Mouse (Mus musculus) neural tube, embryonic 14.5 days (tissue): ENCODE measurements around the gene Pik3ap1. TPM values are rescaled to one million over a fixed set of nuclear protein-coding genes. Genes with fewer than 3 reads are reported as not detected.

Source experiments
- ATAC-seq: fragments of 200-750 bp; cut with Nextera tagmentation; 2 replicates; pipeline ENCODE4 v1.8.0; 2017; ENCODE audit warnings: low read depth, mild to moderate bottlenecking, moderate TSS enrichment, moderate library complexity
- H3K27ac ChIP-seq: fragments of 300-500 bp; sonication (generic); 2 replicates; pipeline ENCODE4 v1.5.1; 2014; ENCODE audit warnings: low read depth, mild to moderate bottlenecking, control low read depth, low read length, moderate library complexity, mixed read lengths
- H3K27me3 ChIP-seq: fragments of 300-500 bp; sonication (generic); 2 replicates; pipeline ENCODE4 v1.6.1; 2014; ENCODE audit warnings: low read length; ENCODE audit not compliant: control insufficient read depth, insufficient read depth
- H3K36me3 ChIP-seq: fragments of 300-500 bp; sonication (generic); 2 replicates; pipeline ENCODE4 v1.6.1; 2014; ENCODE audit warnings: low read length, mixed read lengths; ENCODE audit not compliant: control insufficient read depth, insufficient read depth
- H3K4me1 ChIP-seq: fragments of 300-500 bp; sonication (generic); 2 replicates; pipeline ENCODE4 v1.6.1; 2014; ENCODE audit warnings: low read length; ENCODE audit not compliant: control insufficient read depth, insufficient read depth
- H3K4me2 ChIP-seq: fragments of 300-500 bp; sonication (generic); 2 replicates; pipeline ENCODE4 v1.6.1; 2014; ENCODE audit warnings: mild to moderate bottlenecking, low read depth, low read length, control low read depth
- H3K4me3 ChIP-seq: fragments of 300-500 bp; sonication (generic); 2 replicates; pipeline ENCODE4 v1.5.1; 2014; ENCODE audit warnings: low read depth, low read length, control low read depth, mixed read lengths
- H3K9ac ChIP-seq: fragments of 300-500 bp; sonication (generic); replicated peaks from 2 replicates; pipeline ENCODE4 v1.6.1; 2014; ENCODE audit warnings: low read depth, mild to moderate bottlenecking, control low read depth, low read length, mixed read lengths
- H3K9me3 ChIP-seq: fragments of 300-500 bp; sonication (generic); 2 replicates; pipeline ENCODE4 v1.6.1; 2016; ENCODE audit warnings: low read length; ENCODE audit not compliant: control insufficient read depth
- WGBS: fragments of 180-500 bp; shearing (Covaris S2); extraction: QIAGEN DNeasy Blood & Tissue Kit; methylation state at CpG from one replicate; pipeline ENCODE4 v1.1.7; 2014; 5-methylcytosine and 5-hydroxymethylcytosine counted together
- polyA plus RNA-seq: library from polyadenylated mRNA; unstranded; fragments of >200 nt; fragmentation: Nextera tagmentation; extraction: Ambion mirVana; gene quantifications from 2 replicates; pipeline ENCODE4 v1.2.1, GENCODE M21; 2014

The Pik3ap1 gene
- polyA plus RNA-seq, 1 experiment from 2014 or later, result 0.88 TPM

GRCm38 (mm10) chr19:41310971-41311703, 73.8 kb downstream of the Pik3ap1 start:
- H3K9me3 ChIP-seq, result no peaks in the 10 kb centered on the region
- H3K36me3 ChIP-seq, result no peaks in the 10 kb centered on the region
- H3K27me3 ChIP-seq, result no peaks in the 10 kb centered on the region
- peak; percentile 89 for ATAC-seq
- H3K27ac ChIP-seq, result no peak overlapping the region
- no peak overlapping the region for H3K9ac ChIP-seq
- H3K4me2 ChIP-seq, result peak overlapping the region; percentile 51
- no peaks in the 10 kb centered on the region for H3K4me1 ChIP-seq
- H3K4me3 ChIP-seq, result peak overlapping the region; percentile 27
- 19% methylated on average over 20 of the region's 20 CpGs for WGBS

- no peak overlapping the region for H3K9ac ChIP-seq
- H3K36me3 ChIP-seq, result no peaks in the 10 kb centered on the region
- H3K4me3 ChIP-seq, result no peak overlapping the region
- H3K27ac ChIP-seq, result no peak overlapping the region
- H3K4me2 ChIP-seq, result no peak overlapping the region
- no peaks in the 10 kb centered on the region for H3K4me1 ChIP-seq
- ATAC-seq, result no peak
- 74% methylated on average over 3 of the region's 3 CpGs for WGBS
- no peaks in the 10 kb centered on the region for H3K27me3 ChIP-seq
- no peaks in the 10 kb centered on the region for H3K9me3 ChIP-seq
Measured at GRCm38 (mm10) chr19:41303933-41304332, 81.0 kb downstream of the Pik3ap1 start.

- no peak for ATAC-seq
- no peak overlapping the region for H3K9ac ChIP-seq
- H3K36me3 ChIP-seq, result no peaks in the 10 kb centered on the region
- no peak overlapping the region for H3K4me3 ChIP-seq
- no peak overlapping the region for H3K4me2 ChIP-seq
- no peak overlapping the region for H3K27ac ChIP-seq
- WGBS, result 77% methylated on average over 6 of the region's 6 CpGs
- H3K27me3 ChIP-seq, result no peaks in the 10 kb centered on the region
- no peaks in the 10 kb centered on the region for H3K9me3 ChIP-seq
- no peaks in the 10 kb centered on the region for H3K4me1 ChIP-seq
Measured at GRCm38 (mm10) chr19:41303433-41303832, 81.5 kb downstream of the Pik3ap1 start.

GRCm38 (mm10) chr19:41301856-41302255, 83.0 kb downstream of the Pik3ap1 start:
- H3K9ac ChIP-seq, result no peak overlapping the region
- WGBS, result 46% methylated on average over 6 of the region's 6 CpGs
- no peak overlapping the region for H3K27ac ChIP-seq
- H3K27me3 ChIP-seq, result no peaks in the 10 kb centered on the region
- no peak for ATAC-seq
- no peaks in the 10 kb centered on the region for H3K9me3 ChIP-seq
- H3K4me2 ChIP-seq, result no peak overlapping the region
- H3K36me3 ChIP-seq, result no peaks in the 10 kb centered on the region
- H3K4me3 ChIP-seq, result no peak overlapping the region
- H3K4me1 ChIP-seq, result no peaks in the 10 kb centered on the region

GRCm38 (mm10) chr19:41299446-41299845, 85.5 kb downstream of the Pik3ap1 start:
- Histone ChIP-seq H3K4me2 (no peak overlapping the region), H3K4me1 (no peaks in the 10 kb centered on the region), H3K9ac (no peak overlapping the region), H3K4me3 (no peak overlapping the region), H3K36me3 (no peaks in the 10 kb centered on the region), H3K27me3 (no peaks in the 10 kb centered on the region), H3K27ac (no peak overlapping the region), H3K9me3 (no peaks in the 10 kb centered on the region)
- WGBS, result 77% methylated on average over 8 of the region's 8 CpGs
- ATAC-seq, result no peak

- Histone ChIP-seq H3K9me3 (no peaks in the 10 kb centered on the region), H3K36me3 (no peaks in the 10 kb centered on the region), H3K9ac (no peak overlapping the region), H3K4me1 (no peaks in the 10 kb centered on the region), H3K27ac (no peak overlapping the region), H3K27me3 (no peaks in the 10 kb centered on the region), H3K4me2 (no peak overlapping the region), H3K4me3 (no peak overlapping the region)
- ATAC-seq, result no peak
- WGBS, result 64% methylated on average over 5 of the region's 5 CpGs
Measured at GRCm38 (mm10) chr19:41290952-41291619, 93.8 kb downstream of the Pik3ap1 start.

GRCm38 (mm10) chr19:41288568-41288967, 96.3 kb downstream of the Pik3ap1 start:
- H3K4me1 ChIP-seq, result peaks cover 3% of the 10 kb centered on the region; the same call in 1 of the 2 replicates
- H3K9ac ChIP-seq, result no peak overlapping the region
- no peak overlapping the region for H3K4me3 ChIP-seq
- H3K9me3 ChIP-seq, result no peaks in the 10 kb centered on the region
- WGBS, result 66% methylated on average over 6 of the region's 6 CpGs
- ATAC-seq, result no peak
- no peak overlapping the region for H3K4me2 ChIP-seq
- no peaks in the 10 kb centered on the region for H3K36me3 ChIP-seq
- H3K27me3 ChIP-seq, result no peaks in the 10 kb centered on the region
- H3K27ac ChIP-seq, result no peak overlapping the region

- H3K27me3 ChIP-seq, result no peaks in the 10 kb centered on the region
- ATAC-seq, result no peak
- H3K4me2 ChIP-seq, result no peak overlapping the region
- H3K4me1 ChIP-seq, result peaks cover 3% of the 10 kb centered on the region; the same call in 1 of the 2 replicates
- no peak overlapping the region for H3K4me3 ChIP-seq
- no peak overlapping the region for H3K9ac ChIP-seq
- WGBS, result 85% methylated on average over 7 of the region's 7 CpGs
- H3K27ac ChIP-seq, result no peak overlapping the region
- H3K9me3 ChIP-seq, result no peaks in the 10 kb centered on the region
- no peaks in the 10 kb centered on the region for H3K36me3 ChIP-seq
Measured at GRCm38 (mm10) chr19:41287224-41287623, 97.7 kb downstream of the Pik3ap1 start.

GRCm38 (mm10) chr19:41284515-41284914, 100.4 kb downstream of the Pik3ap1 start:
- ATAC-seq, result no peak
- 49% methylated on average over 6 of the region's 6 CpGs for WGBS
- no peak overlapping the region for H3K9ac ChIP-seq
- H3K4me2 ChIP-seq, result no peak overlapping the region
- no peaks in the 10 kb centered on the region for H3K9me3 ChIP-seq
- H3K27ac ChIP-seq, result no peak overlapping the region
- H3K27me3 ChIP-seq, result no peaks in the 10 kb centered on the region
- no peak overlapping the region for H3K4me3 ChIP-seq
- peaks cover 3% of the 10 kb centered on the region; the same call in 1 of the 2 replicates for H3K4me1 ChIP-seq
- no peaks in the 10 kb centered on the region for H3K36me3 ChIP-seq
